Mouse (Mus musculus): ENCODE measurements around the gene Zfp398.

Gene Zfp398

DNA sequence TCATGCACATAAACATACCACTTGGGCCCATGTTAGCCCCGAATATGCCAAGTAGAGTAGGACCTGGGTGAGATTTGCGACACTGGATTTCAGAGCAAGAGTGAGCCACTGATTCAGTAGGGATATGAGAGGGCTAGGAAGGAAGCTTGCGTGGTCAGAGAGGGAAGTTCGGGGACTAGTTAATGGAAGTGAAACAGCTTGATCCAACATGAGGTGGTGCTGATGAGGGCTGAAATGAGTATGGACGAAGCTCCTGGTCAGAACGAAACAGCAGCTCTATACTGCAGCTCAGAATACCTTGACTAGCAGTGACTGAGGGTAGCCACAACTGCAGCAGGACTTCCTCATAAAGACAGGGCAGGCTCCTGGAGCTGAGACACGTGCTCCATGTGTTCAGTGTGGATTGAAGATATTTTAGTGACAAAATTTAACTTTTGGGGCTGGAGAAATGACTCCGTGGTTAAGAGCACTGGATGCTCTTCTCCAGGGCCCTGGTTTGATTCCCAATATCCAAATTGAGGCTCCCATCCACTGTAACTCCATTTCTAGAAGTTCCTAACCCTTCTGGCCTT is 53.4 kb downstream of the Zfp398 start:
- intact Hi-C loops (cut with DNase I), result no loop called here

DNA sequence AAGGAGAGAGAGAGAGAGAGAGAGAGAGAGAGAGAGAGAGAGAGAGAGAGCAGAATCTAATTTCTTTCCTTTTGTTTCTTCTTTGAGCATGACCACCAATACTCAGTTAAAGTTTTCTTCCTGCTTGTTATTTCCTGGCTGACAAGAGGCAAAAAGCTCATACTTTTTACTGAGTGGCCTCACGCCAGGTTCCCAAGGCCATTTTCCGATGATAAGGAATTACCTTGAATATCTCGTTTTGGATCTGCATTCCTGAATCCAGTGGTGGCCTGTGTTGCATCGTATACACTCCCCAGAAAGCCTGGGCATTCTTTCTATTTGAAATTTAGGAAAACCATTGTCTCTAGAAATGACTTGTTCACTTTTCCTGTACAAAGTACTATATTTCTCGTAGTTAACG is 64.0 kb downstream of the Zfp398 start:
- intact Hi-C loops (cut with DNase I), result no loop called here

DNA sequence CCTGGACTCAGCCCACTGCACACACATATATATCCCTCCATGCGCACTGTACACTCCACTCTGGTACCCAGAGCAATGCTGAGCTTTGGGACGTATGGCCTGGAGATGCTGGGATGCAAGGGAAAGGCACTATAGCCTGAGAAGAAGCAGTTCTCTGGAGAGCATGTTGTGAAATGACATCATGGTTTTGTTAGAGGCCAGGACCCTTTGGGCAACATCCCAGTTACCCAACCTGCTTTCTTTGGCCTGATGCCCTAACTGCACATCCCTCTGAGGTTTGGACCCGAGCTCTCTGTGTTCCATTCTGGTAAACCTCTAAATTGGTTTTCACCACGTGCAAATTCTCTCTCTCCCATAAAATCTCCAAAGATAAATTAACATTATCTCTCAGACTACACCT is 68.1 kb downstream of the Zfp398 start:
- intact Hi-C loops (cut with DNase I), result no loop called here

DNA sequence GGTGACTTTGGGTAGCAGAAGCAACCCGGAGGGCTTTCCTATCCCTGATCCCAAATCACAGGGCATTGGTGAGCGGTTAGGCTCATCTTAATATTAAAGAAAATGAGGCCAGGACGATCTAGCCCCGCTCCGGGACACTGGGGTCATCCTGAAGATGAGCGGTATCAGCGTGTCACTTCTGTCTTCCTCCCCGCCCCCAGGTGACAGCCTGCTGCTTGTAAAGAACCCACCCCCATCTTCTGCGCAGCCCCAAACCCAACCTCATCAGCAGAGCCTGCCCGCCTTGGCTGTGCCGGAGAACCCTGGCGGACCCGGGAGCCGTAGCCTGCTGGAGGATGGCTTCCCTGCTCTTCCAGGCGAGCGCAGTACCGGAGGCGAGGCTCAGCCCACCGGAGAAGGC is 68.9 kb downstream of the Zfp398 start:
- intact Hi-C loops (cut with DNase I), result no loop called here

DNA sequence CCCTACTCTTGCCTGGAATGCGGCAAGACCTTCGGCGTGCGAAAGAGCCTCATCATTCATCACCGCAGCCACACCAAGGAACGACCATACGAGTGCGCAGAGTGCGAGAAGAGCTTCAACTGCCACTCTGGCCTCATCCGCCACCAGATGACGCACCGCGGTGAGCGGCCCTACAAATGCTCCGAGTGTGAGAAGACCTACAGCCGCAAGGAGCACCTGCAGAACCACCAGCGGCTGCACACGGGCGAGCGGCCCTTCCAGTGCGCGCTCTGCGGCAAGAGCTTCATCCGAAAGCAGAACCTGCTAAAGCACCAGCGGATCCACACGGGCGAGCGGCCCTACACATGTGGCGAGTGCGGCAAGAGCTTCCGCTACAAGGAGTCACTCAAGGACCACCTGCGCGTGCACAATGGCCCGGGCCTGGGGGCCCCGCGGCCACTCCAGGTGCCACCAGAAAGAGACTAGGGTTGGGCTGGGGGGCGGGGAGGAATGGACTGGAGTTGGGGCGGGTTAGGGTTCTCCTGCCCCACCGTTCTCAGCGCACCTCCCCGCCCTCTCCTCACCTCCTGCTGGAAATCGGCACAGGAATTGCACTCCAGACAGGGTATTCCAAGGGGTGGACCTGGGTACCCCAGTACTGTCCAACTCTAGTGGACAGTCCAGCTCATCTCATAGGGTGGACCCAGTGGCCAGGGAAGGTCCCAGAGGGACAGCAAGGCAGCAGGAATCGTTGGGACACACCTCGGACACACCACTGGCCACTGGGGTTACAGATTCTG is 69.6 kb downstream of the Zfp398 start:
- intact Hi-C loops (cut with DNase I), result no loop called here

DNA sequence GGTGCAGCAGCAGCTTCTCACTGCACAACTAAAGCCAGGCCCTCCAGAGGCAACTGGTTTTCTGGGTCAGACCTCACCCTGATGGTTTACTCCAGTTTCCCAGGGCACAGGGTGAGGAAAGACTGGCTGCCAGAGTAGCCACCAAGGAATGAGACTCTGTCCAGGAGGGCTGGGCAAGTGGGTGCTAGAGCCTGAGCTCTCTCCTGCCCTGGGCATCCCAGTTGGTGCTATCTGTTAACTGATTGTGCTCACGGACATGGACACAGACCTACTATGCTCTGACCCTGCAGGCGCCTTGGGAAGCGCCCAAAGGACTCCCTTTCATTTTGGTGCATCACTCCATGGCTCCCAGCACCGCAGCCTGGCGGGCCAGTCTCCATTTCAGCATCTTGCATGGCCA is 70.9 kb downstream of the Zfp398 start:
- intact Hi-C loops (cut with DNase I), result no loop called here

DNA sequence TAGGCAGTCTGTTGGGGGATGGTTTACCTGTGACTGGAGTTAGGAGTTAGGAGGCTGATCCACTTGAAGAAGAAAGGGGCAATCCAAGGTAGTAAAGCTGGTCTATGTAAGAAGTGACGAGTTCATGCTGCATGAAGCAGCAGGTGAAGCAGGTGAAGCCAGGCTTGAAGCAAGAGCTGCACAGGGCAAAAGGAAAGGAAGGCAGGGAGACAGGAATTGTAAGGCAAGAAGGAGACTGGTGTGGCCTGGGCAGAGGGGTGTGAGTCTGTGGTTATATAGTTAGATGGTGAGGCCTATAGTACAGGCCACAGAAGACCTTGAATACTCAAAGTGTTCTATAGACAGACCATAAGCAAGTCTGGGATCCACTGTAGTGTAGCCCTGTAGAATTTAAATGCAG is 73.5 kb downstream of the Zfp398 start:
- intact Hi-C loops (cut with DNase I), result no loop called here

DNA sequence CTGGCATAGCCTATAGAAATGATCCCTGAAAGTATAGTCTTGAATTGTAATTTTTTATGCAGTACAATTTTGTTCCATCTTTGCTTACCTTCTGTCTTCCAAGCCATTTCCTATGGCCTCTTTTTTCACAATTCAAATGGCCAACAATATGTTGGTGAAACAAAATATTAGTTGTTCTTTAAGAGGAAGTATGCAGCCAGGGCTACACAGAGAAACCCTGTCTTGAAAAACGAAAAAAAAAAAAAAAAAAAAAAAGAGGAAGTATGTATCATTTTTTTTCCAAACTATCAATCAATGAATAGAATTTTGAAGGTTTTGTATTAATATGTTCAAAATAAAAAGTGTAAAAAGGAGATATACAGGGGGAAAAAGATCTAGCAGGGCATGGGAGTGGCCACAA is 76.2 kb downstream of the Zfp398 start:
- intact Hi-C loops (cut with DNase I), result no loop called here

DNA sequence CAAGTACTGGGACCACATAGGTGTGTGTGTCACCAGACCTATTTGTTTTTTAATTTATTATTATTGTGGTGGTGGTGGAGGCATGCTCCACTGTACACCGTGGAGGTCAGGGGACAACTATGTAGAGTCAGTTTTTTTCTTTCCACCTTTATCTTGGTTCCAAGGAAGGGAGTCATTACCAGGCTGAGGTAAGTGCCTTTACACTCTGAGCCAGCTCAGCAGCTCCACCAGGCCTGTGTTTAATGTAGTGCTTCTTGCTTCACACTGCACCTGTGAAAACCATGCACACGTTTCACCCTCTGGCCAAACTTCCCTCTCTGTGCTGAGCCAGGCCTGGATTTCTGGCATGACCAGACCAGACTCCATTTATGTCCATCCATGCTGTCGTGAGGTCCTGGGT is 77.5 kb downstream of the Zfp398 start:
- intact Hi-C loops (cut with DNase I), result no loop called here

DNA sequence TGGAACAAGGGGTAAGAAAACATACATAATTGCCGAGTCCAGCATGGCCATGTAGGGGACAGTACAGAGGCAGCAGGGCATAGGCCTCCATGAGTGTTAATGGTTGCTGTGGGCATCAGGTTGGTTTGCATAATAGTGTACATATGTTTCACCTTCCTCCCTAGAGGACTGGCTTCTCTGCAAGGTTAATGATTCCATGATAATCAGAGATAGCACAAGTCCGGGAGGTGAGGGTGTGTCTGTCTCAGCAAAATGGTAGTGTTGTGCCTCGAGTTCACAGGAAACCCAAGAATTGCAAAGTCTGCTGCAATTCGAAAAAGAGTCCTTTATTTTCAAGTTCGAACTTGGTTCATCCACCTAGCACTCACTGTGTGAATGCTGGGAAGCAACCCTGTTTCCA is 81.6 kb downstream of the Zfp398 start:
- intact Hi-C loops (cut with DNase I), result no loop called here

DNA sequence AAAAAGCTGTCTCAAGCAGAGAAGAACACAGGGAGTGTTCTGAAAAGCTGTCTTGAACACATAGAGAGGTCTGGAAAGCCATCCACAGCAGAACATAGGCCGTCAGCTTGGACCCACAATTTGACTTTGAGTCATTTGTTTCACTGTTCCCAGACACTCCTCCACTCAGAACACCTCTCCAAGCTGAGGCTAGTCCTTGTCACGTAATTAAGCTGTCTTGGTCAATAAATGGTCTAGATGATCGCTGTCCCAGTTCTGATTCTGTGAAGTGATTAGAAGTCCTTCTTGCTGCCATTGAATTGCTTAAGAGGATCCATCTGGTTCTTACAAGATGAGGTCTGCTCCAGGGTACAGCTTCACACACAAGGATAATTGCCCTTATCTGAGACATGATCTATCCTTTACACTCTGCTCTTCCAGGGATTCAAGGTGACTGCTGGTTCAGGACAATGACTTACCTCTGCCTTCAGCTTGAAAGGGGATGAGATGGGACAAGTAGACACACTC is 83.4 kb downstream of the Zfp398 start:
- intact Hi-C loops (cut with DNase I), result no loop called here

DNA sequence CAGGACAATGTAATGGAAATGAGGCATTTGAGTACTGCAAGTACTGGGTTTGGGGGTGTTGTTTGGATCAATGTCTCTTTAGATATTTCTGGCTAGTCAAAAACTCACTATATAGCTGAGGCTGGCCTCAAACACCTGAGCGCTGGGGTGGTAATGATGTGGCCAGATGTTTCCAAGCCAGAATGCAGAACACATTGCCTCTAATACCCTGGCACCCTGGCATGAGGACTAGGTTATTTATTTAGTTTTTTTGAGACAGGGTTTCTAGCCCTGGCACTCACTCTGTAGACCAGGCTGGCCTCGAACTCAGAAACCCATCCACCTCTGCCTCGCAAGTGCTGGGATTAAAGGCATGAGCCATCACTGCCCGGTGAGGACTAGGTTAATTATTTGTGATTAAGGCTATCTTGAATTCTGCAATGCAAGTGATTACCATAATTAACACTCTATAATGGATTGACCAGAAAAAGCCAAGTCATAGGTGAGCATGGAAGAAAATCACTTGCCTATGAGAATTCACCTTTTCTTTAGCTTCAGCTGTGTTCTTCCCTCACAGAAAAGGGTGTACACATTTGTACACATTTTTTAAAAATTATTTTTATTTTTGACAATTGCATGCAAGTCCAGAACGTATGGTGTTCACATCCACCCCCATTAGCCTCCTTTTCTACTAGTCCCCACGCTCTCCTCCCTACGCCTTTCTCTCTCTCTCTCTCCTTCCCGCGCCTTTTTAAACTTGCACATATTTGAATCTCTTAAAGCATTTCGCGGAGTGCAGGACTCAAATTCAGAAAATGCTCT is 84.4 kb downstream of the Zfp398 start:
- intact Hi-C loops (cut with DNase I), result loop anchor here (5.0 kb wide), 1 partner anchor 43 kb away; the partner anchor contains the start of gene Zfp282

DNA sequence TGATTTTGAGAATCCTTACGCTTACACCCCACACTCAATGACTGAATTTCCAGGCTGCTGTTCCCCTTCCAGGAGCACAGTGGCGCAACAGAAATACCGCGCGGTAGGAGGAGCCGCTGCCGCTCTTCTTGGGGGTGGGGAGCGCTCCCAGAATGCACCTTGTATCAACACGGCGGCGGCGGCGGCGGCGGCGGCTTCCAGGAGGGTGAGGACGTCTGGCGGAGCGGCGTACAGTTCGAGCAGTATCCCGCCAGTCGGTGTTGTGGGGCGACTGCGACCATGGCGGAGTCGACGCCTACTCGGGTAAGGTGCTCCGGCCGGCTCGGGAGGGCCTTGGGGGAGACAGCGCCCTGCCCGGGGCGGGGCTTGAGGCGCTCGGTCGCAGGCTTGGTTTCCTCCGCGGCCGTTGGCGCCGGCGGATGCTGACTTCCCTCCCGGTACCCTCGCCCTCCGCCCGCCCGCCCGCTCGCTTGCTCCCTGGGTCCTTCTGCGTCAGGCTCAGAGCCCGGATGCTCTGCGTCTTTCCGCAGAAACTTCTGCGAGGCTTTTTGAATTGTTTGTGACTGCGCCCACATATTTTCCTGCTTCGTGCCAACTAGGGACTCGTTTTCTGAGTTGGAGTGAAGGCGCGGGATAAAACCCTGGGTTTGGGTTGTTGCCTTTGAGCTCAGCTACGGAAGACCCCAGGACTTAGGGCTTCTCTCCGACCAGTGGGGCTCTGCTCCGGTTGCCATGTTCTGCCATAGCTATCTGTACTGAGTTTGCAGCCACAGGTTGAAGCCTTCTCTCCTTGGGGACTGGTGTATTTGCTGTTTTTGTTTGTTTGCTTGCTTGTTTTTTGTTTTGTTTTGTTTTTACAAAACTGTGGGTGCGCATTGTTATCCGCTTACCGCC is 85.2 kb downstream of the Zfp398 start, which contains the start of gene Zfp212:
Zfp212 (plus strand) TSS at position 30 of the 894 bp plus-strand sequence.
- intact Hi-C loops (cut with DNase I), result loop anchor here (5.0 kb wide), 1 partner anchor 43 kb away; the partner anchor contains the start of gene Zfp282

Small RNA genes lying within 50 kb of the gene (microRNA-seq; reads per million reads assigned to microRNA genes)
- gene Mir704, result 0 reads per million in 2 experiments

All from adrenal gland (tissue).